Mouse (Mus musculus): ENCODE results near the gene Ptpre.

- TF ChIP-seq CTCF (IDR thresholded peaks at IDR 0.05; ENCODE audit: low read depth) (no peak), EP300 (IDR thresholded peaks at IDR 0.05; ENCODE audit: low read depth) (no peak)
Observed at GRCm38 (mm10) chr7:135614892-135615291, 77.6 kb downstream of the Ptpre start.

All from heart, postnatal 0 days (tissue).